Mouse (Mus musculus) limb, embryonic 10.5 days (tissue): ENCODE measurements around the gene Pex14. TPM values are rescaled to one million over a fixed set of nuclear protein-coding genes. Genes with fewer than 3 reads are reported as not detected.

Source experiments
- DNase-seq: peaks from one replicate; pipeline ENCODE4 v3.0.0-alpha.2; 2017; ENCODE audit warnings: low spot score
- H3K27ac ChIP-seq: fragments of 300-500 bp; sonication (generic); 2 replicates; pipeline ENCODE4 v1.5.1; 2016; ENCODE audit warnings: mild to moderate bottlenecking
- H3K27me3 ChIP-seq: fragments of 300-500 bp; sonication (generic); 2 replicates; pipeline ENCODE4 v1.6.1; 2016; ENCODE audit warnings: low read depth, mild to moderate bottlenecking; ENCODE audit not compliant: poor library complexity, severe bottlenecking
- H3K36me3 ChIP-seq: fragments of 300-500 bp; sonication (generic); 2 replicates; pipeline ENCODE4 v1.6.1; 2016; ENCODE audit warnings: mild to moderate bottlenecking, moderate library complexity
- H3K4me1 ChIP-seq: fragments of 300-500 bp; sonication (generic); 2 replicates; pipeline ENCODE4 v1.6.1; 2016
- H3K4me3 ChIP-seq: fragments of 300-500 bp; sonication (generic); 2 replicates; pipeline ENCODE4 v1.5.1; 2016; ENCODE audit warnings: mild to moderate bottlenecking, moderate library complexity
- H3K9me3 ChIP-seq: fragments of 300-500 bp; sonication (generic); replicated peaks from 2 replicates; pipeline ENCODE4 v1.6.1; 2016; ENCODE audit warnings: mild to moderate bottlenecking
- WGBS: fragments of 180-500 bp; shearing (Covaris S2); methylation state at CpG from one replicate; pipeline ENCODE4 v1.1.7; 2016; 5-methylcytosine and 5-hydroxymethylcytosine counted together
- polyA plus RNA-seq: library from polyadenylated mRNA; unstranded; fragments of >200 nt; fragmentation: Nextera tagmentation; extraction: Ambion mirVana; gene quantifications from 2 replicates; pipeline ENCODE4 v1.2.1, GENCODE M21; 2016

Gene Pex14
- polyA plus RNA-seq, 1 experiment from 2014 or later: 66.1 TPM

GRCm38 (mm10) chr4:148928316-148928715 is 171.4 kb downstream of the Pex14 start:
- H3K9me3 ChIP-seq: no peaks in the 10 kb centered on the region
- no peak for DNase-seq
- WGBS: 65% methylated on average over 9 of the region's 9 CpGs
- H3K27ac ChIP-seq: 0 out of 2 replicates have a peak overlapping the region, but pooled peaks have one; percentile 42
- H3K4me1 ChIP-seq: peaks cover 87% of the 10 kb centered on the region
- no peak overlapping the region for H3K4me3 ChIP-seq
- peaks cover 64% of the 10 kb centered on the region for H3K27me3 ChIP-seq
- H3K36me3 ChIP-seq: no peaks in the 10 kb centered on the region

DNA sequence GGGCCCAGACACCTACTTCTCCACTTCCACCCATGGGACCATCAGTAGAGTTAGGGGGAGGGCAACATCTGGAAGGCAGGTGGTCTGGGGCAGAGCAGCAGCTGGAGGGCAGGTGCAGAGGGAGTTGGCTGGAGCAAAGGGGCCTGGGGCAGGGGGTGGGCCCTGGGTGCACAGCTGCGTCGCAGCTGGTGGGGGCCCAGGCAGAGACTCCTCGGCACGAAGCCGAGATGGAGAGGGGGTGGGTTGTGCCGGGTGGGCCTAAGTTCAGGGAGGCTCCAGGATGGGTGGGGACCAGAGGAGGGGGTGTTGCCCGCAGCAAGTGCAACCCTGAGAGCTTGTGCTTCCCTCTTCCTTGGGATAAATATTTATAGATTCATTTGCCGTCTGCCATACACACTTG is 173.2 kb downstream of the Pex14 start:
- Histone ChIP-seq H3K9me3 (no peaks in the 10 kb centered on the region), H3K27ac (peak overlapping the region; percentile 10; the same call in 1 of the 2 replicates), H3K36me3 (no peaks in the 10 kb centered on the region), H3K27me3 (peaks cover 59% of the 10 kb centered on the region), H3K4me1 (peaks cover 95% of the 10 kb centered on the region), H3K4me3 (no peak overlapping the region)
- 27% methylated on average over 8 of the region's 8 CpGs for WGBS
- DNase-seq: peak; percentile 72

- Histone ChIP-seq H3K36me3 (no peaks in the 10 kb centered on the region), H3K27me3 (peaks cover 57% of the 10 kb centered on the region), H3K4me3 (no peak overlapping the region), H3K27ac (peak overlapping the region; percentile 10), H3K4me1 (peaks cover 95% of the 10 kb centered on the region), H3K9me3 (no peaks in the 10 kb centered on the region)
- 35% methylated on average over 18 of the region's 18 CpGs for WGBS
- no peak for DNase-seq
Measured at GRCm38 (mm10) chr4:148925589-148926359, 173.9 kb downstream of the Pex14 start.

DNA sequence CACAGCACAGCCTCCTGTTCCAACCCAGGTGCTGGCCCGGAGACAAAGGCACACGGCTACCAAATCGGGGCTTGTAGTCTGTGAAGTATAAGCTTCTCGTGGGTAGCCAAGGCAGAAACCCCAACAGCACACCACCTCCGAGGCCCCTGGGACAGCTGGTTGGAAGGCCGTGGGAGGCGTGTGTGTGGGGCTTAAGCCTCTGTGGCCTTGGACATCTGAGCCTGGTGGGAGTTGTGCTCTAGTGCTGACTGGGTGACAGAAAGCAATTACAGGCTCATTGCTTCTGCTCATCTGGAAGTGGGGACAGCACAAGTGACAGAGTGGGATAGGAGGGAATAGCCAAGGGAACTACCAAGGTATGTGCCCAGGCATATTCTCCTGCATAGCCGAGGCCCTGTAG is 175.7 kb downstream of the Pex14 start:
- DNase-seq: no peak
- no peak overlapping the region for H3K4me3 ChIP-seq
- no peaks in the 10 kb centered on the region for H3K36me3 ChIP-seq
- no peaks in the 10 kb centered on the region for H3K9me3 ChIP-seq
- peak overlapping the region; percentile 72 for H3K27ac ChIP-seq
- WGBS: 58% methylated on average over 8 of the region's 8 CpGs
- H3K4me1 ChIP-seq: peaks cover 99% of the 10 kb centered on the region
- peaks cover 59% of the 10 kb centered on the region for H3K27me3 ChIP-seq

DNA sequence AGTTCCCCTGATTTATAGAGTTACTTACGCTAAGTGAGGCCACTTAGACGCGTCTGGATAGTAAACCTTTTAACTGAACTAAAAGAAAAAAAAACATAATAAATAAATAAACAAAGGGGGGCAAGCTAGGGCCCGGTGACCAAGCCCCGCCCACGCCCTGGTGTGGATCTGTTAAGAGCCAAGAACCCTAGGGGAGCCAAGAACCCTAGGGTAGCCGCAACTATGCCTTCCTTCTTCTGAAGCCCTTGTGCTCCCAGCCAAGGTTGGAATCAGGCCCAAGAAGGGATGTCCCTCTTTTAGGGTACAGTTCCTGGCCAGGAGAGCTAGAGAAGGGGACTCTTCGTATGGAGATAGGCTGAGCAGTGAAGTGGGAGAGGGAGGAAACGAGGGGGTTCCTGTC is 176.3 kb downstream of the Pex14 start:
- no peaks in the 10 kb centered on the region for H3K9me3 ChIP-seq
- no peak overlapping the region for H3K4me3 ChIP-seq
- peak overlapping the region; percentile 72 for H3K27ac ChIP-seq
- H3K36me3 ChIP-seq: no peaks in the 10 kb centered on the region
- H3K4me1 ChIP-seq: peaks cover 99% of the 10 kb centered on the region
- H3K27me3 ChIP-seq: peaks cover 59% of the 10 kb centered on the region
- 38% methylated on average over 9 of the region's 9 CpGs for WGBS
- DNase-seq: no peak

GRCm38 (mm10) chr4:148922221-148922700 is 177.4 kb downstream of the Pex14 start:
- H3K4me3 ChIP-seq: peak overlapping the region; percentile 42
- H3K9me3 ChIP-seq: no peaks in the 10 kb centered on the region
- H3K27me3 ChIP-seq: peaks cover 65% of the 10 kb centered on the region
- H3K27ac ChIP-seq: peak overlapping the region; percentile 72
- H3K36me3 ChIP-seq: no peaks in the 10 kb centered on the region
- DNase-seq: peak; percentile 65
- 5% methylated on average over 16 of the region's 16 CpGs for WGBS
- peaks cover 100% of the 10 kb centered on the region for H3K4me1 ChIP-seq

- 46% methylated on average over 11 of the region's 11 CpGs for WGBS
- peak; percentile 56 for DNase-seq
- no peaks in the 10 kb centered on the region for H3K36me3 ChIP-seq
- peaks cover 79% of the 10 kb centered on the region for H3K27me3 ChIP-seq
- no peaks in the 10 kb centered on the region for H3K9me3 ChIP-seq
- peaks cover 94% of the 10 kb centered on the region for H3K4me1 ChIP-seq
- H3K4me3 ChIP-seq: no peak overlapping the region
- H3K27ac ChIP-seq: peak overlapping the region; percentile 76
Measured at GRCm38 (mm10) chr4:148920610-148921009, 179.1 kb downstream of the Pex14 start.

DNA sequence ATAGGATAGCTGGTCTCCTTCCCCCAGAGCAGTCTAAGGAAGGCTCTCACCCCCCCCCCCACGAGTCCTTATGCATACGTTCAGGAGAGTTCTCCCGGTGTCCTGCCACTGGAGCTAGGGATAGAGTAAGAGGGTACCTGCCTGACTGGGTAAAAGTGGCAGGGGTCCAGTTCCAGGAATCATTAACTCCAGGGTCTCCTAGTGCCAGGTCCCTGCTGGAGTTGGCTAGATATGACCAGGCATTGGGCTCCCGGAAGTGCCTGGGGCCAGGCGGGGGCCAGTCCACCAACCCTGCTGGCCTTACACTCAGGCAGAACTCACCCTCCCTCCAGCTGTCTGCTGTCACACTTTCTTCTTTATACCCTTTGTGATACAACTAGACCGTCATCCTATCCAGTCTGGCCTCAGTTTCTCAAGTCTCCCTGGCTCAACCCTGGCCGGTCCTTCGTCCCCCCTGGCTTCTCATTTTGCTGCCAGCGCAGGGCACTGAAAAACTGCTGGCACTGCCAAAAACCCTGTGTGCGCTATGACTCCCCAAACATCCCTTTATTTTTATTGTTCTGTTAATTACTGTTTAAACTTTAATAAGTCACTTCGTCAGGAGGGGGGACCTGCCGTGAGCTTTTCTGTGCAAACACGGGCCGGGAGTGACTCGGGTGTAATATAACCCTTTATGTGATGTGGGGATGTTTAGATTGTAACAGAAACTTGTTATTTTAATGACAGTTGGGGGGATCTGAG is 180.8 kb downstream of the Pex14 start:
- Histone ChIP-seq H3K9me3 (no peaks in the 10 kb centered on the region), H3K4me3 (no peak overlapping the region), H3K36me3 (no peaks in the 10 kb centered on the region), H3K4me1 (peaks cover 94% of the 10 kb centered on the region), H3K27me3 (peaks cover 62% of the 10 kb centered on the region), H3K27ac (peak overlapping the region; percentile 48; the same call in 1 of the 2 replicates)
- WGBS: 69% methylated on average over 15 of the region's 15 CpGs
- no peak for DNase-seq

GRCm38 (mm10) chr4:148915849-148916248 is 183.8 kb downstream of the Pex14 start:
- Histone ChIP-seq H3K36me3 (no peaks in the 10 kb centered on the region), H3K27me3 (peaks cover 75% of the 10 kb centered on the region), H3K9me3 (no peaks in the 10 kb centered on the region), H3K4me3 (no peak overlapping the region), H3K27ac (0 out of 2 replicates have a peak overlapping the region, but pooled peaks have one; percentile 10), H3K4me1 (peaks cover 91% of the 10 kb centered on the region)
- WGBS: 86% methylated on average over 15 of the region's 15 CpGs
- DNase-seq: no peak

DNA sequence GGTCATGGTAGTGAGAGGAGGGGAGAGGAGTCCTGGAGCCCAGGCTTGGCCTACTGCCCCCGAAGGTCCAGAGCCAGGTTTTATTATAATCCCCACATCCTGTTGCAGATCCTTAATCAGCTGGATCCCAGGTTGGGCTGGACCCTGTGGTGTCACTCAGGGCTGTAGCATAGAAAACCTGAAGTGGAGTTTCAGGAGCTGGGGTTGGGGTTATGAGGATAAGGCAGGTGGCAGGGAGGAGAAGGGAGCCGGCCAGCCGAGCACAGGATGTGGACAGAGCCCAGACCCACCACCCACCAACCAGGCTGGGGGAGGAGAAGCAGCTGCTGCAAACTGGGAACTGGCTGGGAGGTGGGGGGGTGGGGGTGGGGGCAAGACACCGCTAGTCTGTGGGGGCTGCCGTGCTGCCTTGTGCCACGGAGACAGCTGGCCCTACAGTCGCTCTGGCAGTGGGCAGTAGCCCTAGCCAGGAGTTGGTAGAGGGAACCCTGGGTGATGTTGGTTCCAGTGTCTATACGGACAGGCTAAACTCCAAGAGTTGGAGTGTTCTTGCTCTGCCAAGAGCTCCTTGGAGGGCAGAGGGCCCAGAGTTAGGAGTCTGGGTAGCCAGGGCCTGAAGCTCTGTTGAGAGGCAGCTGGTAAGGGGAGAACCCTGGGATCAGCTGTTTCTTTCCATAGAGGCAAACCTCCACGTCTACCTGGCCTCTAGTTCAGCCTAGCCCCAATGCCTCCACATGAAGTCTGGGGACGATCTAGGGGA is 184.6 kb downstream of the Pex14 start:
- no peak overlapping the region for H3K4me3 ChIP-seq
- H3K9me3 ChIP-seq: no peaks in the 10 kb centered on the region
- DNase-seq: peak; percentile 87
- H3K4me1 ChIP-seq: peaks cover 91% of the 10 kb centered on the region
- peaks cover 69% of the 10 kb centered on the region for H3K27me3 ChIP-seq
- no peaks in the 10 kb centered on the region for H3K36me3 ChIP-seq
- peak overlapping the region; percentile 70 for H3K27ac ChIP-seq
- 52% methylated on average over 10 of the region's 10 CpGs for WGBS

DNA sequence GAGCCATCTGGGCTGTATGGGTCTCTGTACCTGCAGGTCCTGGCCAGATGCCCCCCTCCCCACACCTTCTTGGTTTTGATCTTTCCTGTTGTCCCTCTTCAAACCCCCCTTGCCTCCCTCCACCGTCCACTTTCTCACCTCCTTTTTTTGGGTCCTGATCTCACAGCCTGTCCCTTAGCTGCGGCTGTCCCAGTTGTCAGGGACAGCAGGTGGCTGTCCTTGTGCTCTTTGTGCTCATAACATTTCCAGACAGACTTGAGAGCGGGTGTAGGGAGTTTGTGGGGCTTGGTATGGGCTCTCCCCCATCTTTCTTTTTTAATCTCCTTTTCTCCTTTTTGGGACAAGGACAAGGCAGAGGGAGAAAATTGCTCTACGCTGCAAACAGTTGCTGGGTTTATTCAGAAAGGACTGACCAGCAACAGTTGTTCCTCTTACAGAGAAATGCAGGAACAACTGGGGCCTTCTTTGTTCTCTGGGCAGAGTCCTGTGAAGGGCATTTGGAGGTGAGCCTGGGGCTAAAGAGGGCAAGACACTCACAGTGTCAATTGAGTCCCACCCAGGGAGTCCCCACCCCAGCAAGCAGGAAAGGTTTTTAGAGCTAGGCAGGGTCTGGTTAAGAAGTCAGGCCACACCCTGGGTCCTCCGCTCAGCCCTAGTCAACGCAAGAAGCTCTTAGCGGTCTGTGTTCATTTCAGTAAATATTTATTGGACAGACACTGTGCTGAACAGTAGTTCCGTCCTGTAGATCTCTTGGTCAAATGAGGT is 186.7 kb downstream of the Pex14 start:
- 71% methylated on average over 8 of the region's 8 CpGs for WGBS
- Histone ChIP-seq H3K9me3 (no peaks in the 10 kb centered on the region), H3K4me3 (no peak overlapping the region), H3K36me3 (no peaks in the 10 kb centered on the region), H3K4me1 (peaks cover 91% of the 10 kb centered on the region), H3K27ac (peak overlapping the region; percentile 70), H3K27me3 (peaks cover 49% of the 10 kb centered on the region)
- no peak for DNase-seq

DNA sequence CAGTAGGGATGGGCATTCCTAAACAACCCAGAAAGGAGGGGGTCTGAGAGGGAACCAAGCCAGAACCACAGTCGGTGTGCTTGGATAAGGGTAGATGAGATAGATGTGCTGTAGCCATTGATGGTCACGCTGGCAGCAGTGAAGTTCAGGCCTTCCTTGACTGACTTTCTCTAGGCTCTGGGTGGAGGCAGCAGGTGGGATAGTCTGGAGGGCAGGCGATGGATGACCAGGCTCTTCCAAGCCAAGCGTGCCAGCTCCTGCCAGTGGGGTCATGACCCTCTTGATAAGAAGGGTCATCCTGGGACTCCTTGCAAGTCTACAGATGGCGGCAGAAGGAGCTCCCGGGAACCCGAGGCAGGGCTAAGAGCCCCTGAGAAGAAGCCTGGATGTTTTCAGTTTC is 187.5 kb downstream of the Pex14 start:
- no peaks in the 10 kb centered on the region for H3K9me3 ChIP-seq
- peaks cover 42% of the 10 kb centered on the region for H3K27me3 ChIP-seq
- 38% methylated on average over 7 of the region's 7 CpGs for WGBS
- no peak overlapping the region; the same call in 1 of the 2 replicates for H3K4me3 ChIP-seq
- H3K27ac ChIP-seq: peak overlapping the region; percentile 70; the same call in 1 of the 2 replicates
- peaks cover 91% of the 10 kb centered on the region for H3K4me1 ChIP-seq
- H3K36me3 ChIP-seq: no peaks in the 10 kb centered on the region
- no peak for DNase-seq
